Mouse (Mus musculus) adipocyte (in vitro differentiated cells): ENCODE measurements around the gene 1700067P10Rik.
A peak's percentile ranks its signal among the peaks of the same experiment; 100 is the strongest.

Experiments
- DNase-seq: peaks from one replicate; pipeline ENCODE4 v3.0.0-alpha.2; 2016; ENCODE audit warnings: low spot score

Gene 1700067P10Rik

GRCm38 (mm10) chr17:48096321-48096720 is 7.2 kb downstream of the 1700067P10Rik start:
- DNase-seq: no peak

- DNase-seq: no peak
Measured at GRCm38 (mm10) chr17:48097011-48097742, 8.1 kb downstream of the 1700067P10Rik start.

GRCm38 (mm10) chr17:48097743-48098527 is 8.8 kb downstream of the 1700067P10Rik start:
- DNase-seq: no peak

GRCm38 (mm10) chr17:48098528-48098890 is 9.4 kb downstream of the 1700067P10Rik start:
- DNase-seq: no peak

- DNase-seq: no peak
Measured at GRCm38 (mm10) chr17:48099312-48099711, 10.2 kb downstream of the 1700067P10Rik start.

- DNase-seq: peak; percentile 80
Measured at GRCm38 (mm10) chr17:48100441-48101417, 11.6 kb downstream of the 1700067P10Rik start.

GRCm38 (mm10) chr17:48107333-48107732 is 18.2 kb downstream of the 1700067P10Rik start:
- DNase-seq: no peak

- DNase-seq: no peak
Measured at GRCm38 (mm10) chr17:48107862-48108261, 18.7 kb downstream of the 1700067P10Rik start.

GRCm38 (mm10) chr17:48108520-48108919 is 19.4 kb downstream of the 1700067P10Rik start:
- DNase-seq: no peak

- DNase-seq: no peak
Measured at GRCm38 (mm10) chr17:48110547-48111287, 21.6 kb downstream of the 1700067P10Rik start.

- DNase-seq: no peak
Measured at GRCm38 (mm10) chr17:48118570-48118969, 29.5 kb downstream of the 1700067P10Rik start.

- DNase-seq: peak; percentile 65
Measured at GRCm38 (mm10) chr17:48119656-48120055, 30.5 kb downstream of the 1700067P10Rik start.

- DNase-seq: no peak
Measured at GRCm38 (mm10) chr17:48120456-48120855, 31.3 kb downstream of the 1700067P10Rik start.

- no peak for DNase-seq
Measured at GRCm38 (mm10) chr17:48132810-48133209, 43.7 kb downstream of the 1700067P10Rik start.
